Mouse (Mus musculus) neural tube, embryonic 11.5 days (tissue): ENCODE data around the gene Pard6a. TPM values are rescaled to one million over a fixed set of nuclear protein-coding genes. Genes with fewer than 3 reads are reported as not detected.

Source experiments
- ATAC-seq: fragments of 200-750 bp; cut with Nextera tagmentation; 2 replicates; pipeline ENCODE4 v1.8.0; 2017; ENCODE audit warnings: moderate number of reproducible peaks, mild to moderate bottlenecking, moderate TSS enrichment, moderate library complexity; ENCODE audit not compliant: insufficient read depth, low FRiP score, low TSS enrichment
- DNase-seq: peaks from one replicate; pipeline ENCODE4 v3.0.0-alpha.2; 2015; ENCODE audit warnings: low spot score
- H3K27ac ChIP-seq: fragments of 300-500 bp; sonication (generic); 2 replicates; pipeline ENCODE4 v1.5.1; 2014; ENCODE audit warnings: low read depth, mild to moderate bottlenecking, low read length
- H3K27me3 ChIP-seq: fragments of 300-500 bp; sonication (generic); 2 replicates; pipeline ENCODE4 v1.6.1; 2014; ENCODE audit warnings: mild to moderate bottlenecking, low read length, mixed read lengths; ENCODE audit not compliant: control insufficient read depth, insufficient read depth
- H3K36me3 ChIP-seq: fragments of 300-500 bp; sonication (generic); 2 replicates; pipeline ENCODE4 v1.6.1; 2014; ENCODE audit warnings: mild to moderate bottlenecking, low read length, moderate library complexity, mixed read lengths; ENCODE audit not compliant: control insufficient read depth, insufficient read depth
- H3K4me1 ChIP-seq: fragments of 300-500 bp; sonication (generic); 2 replicates; pipeline ENCODE4 v1.6.1; 2014; ENCODE audit warnings: low read length, mixed read lengths; ENCODE audit not compliant: control insufficient read depth, insufficient read depth
- H3K4me2 ChIP-seq: fragments of 300-500 bp; sonication (generic); 2 replicates; pipeline ENCODE4 v1.6.1; 2014; ENCODE audit warnings: low read depth, mild to moderate bottlenecking, moderate library complexity
- H3K4me3 ChIP-seq: fragments of 300-500 bp; sonication (generic); 2 replicates; pipeline ENCODE4 v1.5.1; 2014; ENCODE audit warnings: low read depth, low read length
- H3K9ac ChIP-seq: fragments of 300-500 bp; sonication (generic); 2 replicates; pipeline ENCODE4 v1.6.1; 2014; ENCODE audit warnings: mild to moderate bottlenecking, low read length
- H3K9me3 ChIP-seq: fragments of 300-500 bp; sonication (generic); 2 replicates; pipeline ENCODE4 v1.6.1; 2016; ENCODE audit warnings: low read length; ENCODE audit not compliant: control insufficient read depth
- WGBS: fragments of 180-500 bp; shearing (Covaris S2); extraction: QIAGEN DNeasy Blood & Tissue Kit; methylation state at CpG from one replicate; pipeline ENCODE4 v1.1.7; 2014; 5-methylcytosine and 5-hydroxymethylcytosine counted together
- polyA plus RNA-seq: library from polyadenylated mRNA; unstranded; fragments of >200 nt; fragmentation: Nextera tagmentation; extraction: Ambion mirVana; gene quantifications from 2 replicates; pipeline ENCODE4 v1.2.1, GENCODE M21; 2014

Pard6a gene
- polyA plus RNA-seq, 1 experiment from 2014 or later = 23.1 TPM

DNA sequence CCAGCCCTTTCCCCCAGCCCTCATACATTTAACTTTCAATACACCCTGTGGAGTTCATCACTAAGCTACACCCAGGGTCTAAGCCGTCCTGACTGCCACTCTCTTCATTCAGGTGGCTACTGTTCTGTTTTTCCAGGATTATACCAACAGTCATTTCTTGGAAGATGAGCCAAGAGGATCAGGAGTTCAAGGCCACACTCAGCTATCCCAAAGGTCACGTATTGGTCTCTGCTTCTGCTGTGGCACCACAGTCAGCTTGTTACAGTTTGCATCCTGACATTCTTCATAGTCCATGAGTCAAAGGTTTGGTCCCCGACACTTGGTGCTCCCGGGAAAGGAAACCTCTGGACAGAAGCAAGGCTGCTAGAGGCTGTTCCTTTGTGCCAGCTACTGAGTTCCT, 18.7 kb downstream of the Pard6a start:
- DNase-seq = no peak
- no peaks in the 10 kb centered on the region for H3K9me3 ChIP-seq
- WGBS = 89% methylated on average over 4 of the region's 4 CpGs
- peaks cover 5% of the 10 kb centered on the region for H3K36me3 ChIP-seq
- no peak overlapping the region for H3K4me3 ChIP-seq
- H3K4me1 ChIP-seq = no peaks in the 10 kb centered on the region
- no peak for ATAC-seq
- no peak overlapping the region for H3K4me2 ChIP-seq
- no peaks in the 10 kb centered on the region for H3K27me3 ChIP-seq
- no peak overlapping the region for H3K27ac ChIP-seq
- no peak overlapping the region for H3K9ac ChIP-seq

DNA sequence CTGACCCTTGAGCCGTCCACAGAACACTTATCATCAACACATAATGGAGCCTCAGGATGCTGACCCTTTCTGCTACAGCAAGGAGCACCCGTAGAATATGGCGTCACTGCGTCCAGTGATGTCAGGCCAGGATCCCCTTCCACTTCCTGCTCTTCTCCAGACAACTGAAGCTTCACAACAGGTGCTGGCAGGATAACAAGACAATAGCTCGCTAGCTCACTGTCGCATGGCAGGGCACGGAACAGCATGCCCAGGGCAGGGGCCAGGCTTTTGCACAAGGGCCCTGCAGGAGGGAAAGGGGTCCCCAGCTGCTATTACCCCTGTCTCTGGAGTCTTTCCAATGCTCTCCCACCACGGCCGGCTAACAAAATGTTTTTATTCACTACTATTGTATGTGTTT, 21.9 kb downstream of the Pard6a start:
- DNase-seq (no peak), ATAC-seq (no peak)
- no peaks in the 10 kb centered on the region for H3K9me3 ChIP-seq
- no peak overlapping the region for H3K4me2 ChIP-seq
- H3K27me3 ChIP-seq = no peaks in the 10 kb centered on the region
- H3K4me3 ChIP-seq = no peak overlapping the region
- no peak overlapping the region for H3K27ac ChIP-seq
- H3K4me1 ChIP-seq = no peaks in the 10 kb centered on the region
- H3K9ac ChIP-seq = no peak overlapping the region
- H3K36me3 ChIP-seq = no peaks in the 10 kb centered on the region
- WGBS = 94% methylated on average over 9 of the region's 9 CpGs

DNA sequence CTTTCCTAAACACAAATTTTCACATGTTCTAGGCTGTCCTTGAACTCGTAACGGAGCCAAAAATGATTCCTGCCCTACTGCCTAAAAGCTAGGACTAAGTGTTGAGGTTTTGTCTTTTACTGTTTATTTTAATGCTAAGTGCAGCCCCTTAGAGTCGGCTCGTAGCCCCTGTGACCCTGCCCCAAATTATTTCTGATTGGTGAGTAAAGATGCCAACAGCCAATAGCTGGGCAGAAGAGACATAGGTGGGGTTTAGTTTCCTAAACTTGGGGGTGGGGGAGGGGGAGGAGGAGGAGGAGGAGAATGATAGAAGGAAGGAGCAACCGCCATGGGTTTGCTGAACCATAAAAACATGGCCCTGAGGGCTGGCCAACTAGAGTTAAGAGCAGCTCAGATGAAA, 24.8 kb downstream of the Pard6a start:
- no peaks in the 10 kb centered on the region for H3K9me3 ChIP-seq
- H3K4me3 ChIP-seq = no peak overlapping the region
- H3K27ac ChIP-seq = no peak overlapping the region
- DNase-seq = no peak
- no peaks in the 10 kb centered on the region for H3K36me3 ChIP-seq
- H3K9ac ChIP-seq = no peak overlapping the region
- no peak for ATAC-seq
- 85% methylated on average over 5 of the region's 5 CpGs for WGBS
- no peak overlapping the region for H3K4me2 ChIP-seq
- no peaks in the 10 kb centered on the region for H3K27me3 ChIP-seq
- H3K4me1 ChIP-seq = no peaks in the 10 kb centered on the region

DNA sequence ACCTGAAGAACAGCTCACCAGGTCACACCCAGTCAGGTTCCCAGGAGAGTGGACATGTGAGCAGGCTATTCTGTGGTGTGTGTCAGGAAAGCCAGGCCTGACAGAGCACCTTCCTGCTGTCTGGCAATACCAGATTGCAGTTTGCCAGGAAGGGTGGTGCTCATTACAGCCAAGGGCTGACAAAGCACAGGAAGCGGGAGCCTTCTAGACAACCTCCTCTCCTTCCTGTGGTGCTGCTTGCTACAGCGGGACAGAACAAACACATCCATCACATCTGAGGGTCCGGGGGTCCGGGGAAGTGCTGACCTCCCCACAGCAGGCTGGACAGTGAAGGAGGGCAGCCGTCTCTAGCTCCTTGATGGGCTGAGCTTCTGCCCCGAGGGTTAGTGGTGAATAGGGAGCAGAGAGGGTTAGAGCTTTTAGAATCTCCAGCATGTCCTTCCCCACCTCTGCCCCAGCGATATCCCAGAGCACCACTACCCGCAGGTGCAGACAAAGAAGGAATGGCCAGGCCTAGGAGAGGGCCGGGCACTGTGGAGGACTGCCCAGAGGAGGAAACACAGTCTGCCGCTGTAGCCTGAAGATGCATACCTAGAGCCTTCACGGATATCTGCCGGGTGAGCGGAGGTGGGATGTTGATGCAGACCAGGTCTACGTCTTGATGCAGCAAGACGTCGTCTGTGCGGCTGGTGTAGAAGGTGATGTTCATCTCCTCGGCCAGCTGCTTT, 26.6 kb downstream of the Pard6a start:
- 81% methylated on average over 18 of the region's 18 CpGs for WGBS
- no peak overlapping the region for H3K4me2 ChIP-seq
- H3K4me3 ChIP-seq = no peak overlapping the region
- ATAC-seq = no peak
- H3K4me1 ChIP-seq = no peaks in the 10 kb centered on the region
- H3K27ac ChIP-seq = no peak overlapping the region
- no peaks in the 10 kb centered on the region for H3K36me3 ChIP-seq
- H3K27me3 ChIP-seq = no peaks in the 10 kb centered on the region
- no peaks in the 10 kb centered on the region for H3K9me3 ChIP-seq
- DNase-seq = no peak
- no peak overlapping the region for H3K9ac ChIP-seq

DNA sequence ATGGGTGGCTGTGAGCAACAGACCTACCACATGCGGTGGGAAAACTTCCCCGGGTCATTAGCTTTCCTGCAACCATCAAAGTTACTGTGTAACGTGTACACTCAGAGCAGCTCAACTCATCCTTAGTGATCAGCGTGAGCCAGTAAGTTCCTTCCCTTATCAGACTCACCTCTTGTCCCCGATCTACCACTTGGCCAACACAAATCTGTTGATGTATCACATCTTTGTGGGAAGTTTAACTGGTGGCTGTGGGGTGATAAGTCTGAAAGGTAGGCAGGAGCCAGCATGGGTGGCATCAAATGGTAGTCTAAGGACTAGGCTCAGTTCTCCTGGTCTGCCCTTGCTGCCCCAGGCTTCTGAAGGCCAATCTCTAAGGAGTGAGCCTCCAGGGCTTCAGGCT, 31.2 kb downstream of the Pard6a start:
- H3K4me1 ChIP-seq = no peaks in the 10 kb centered on the region
- H3K27me3 ChIP-seq = no peaks in the 10 kb centered on the region
- H3K9me3 ChIP-seq = no peaks in the 10 kb centered on the region
- ATAC-seq = no peak
- H3K4me2 ChIP-seq = no peak overlapping the region
- H3K36me3 ChIP-seq = no peaks in the 10 kb centered on the region
- WGBS = 90% methylated on average over 5 of the region's 5 CpGs
- no peak overlapping the region for H3K9ac ChIP-seq
- DNase-seq = no peak
- H3K4me3 ChIP-seq = no peak overlapping the region
- no peak overlapping the region for H3K27ac ChIP-seq

DNA sequence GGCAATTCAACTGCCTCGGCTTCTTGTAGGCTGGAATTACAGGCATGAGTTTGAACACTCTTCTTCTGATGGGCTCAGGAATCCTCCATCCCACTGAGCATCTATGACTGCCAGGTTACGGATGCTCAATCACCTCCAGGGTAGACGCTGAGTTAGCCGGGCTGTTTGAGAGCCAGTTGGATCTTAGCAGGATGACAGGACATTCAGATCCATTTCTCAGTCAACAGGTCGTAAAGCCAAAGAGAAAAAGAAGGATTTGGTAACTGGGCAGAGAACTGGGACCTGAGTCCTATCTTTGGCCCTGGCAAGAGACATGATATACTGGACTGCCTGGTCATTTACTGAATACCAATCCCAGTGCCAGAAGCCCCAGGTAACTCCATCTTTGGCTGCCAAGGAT, 38.3 kb downstream of the Pard6a start:
- Histone ChIP-seq H3K27ac (no peak overlapping the region), H3K27me3 (no peaks in the 10 kb centered on the region), H3K36me3 (no peaks in the 10 kb centered on the region), H3K4me2 (no peak overlapping the region), H3K9ac (no peak overlapping the region), H3K4me3 (no peak overlapping the region), H3K4me1 (no peaks in the 10 kb centered on the region), H3K9me3 (no peaks in the 10 kb centered on the region)
- DNase-seq (no peak), ATAC-seq (no peak)
- 92% methylated on average over 5 of the region's 5 CpGs for WGBS

DNA sequence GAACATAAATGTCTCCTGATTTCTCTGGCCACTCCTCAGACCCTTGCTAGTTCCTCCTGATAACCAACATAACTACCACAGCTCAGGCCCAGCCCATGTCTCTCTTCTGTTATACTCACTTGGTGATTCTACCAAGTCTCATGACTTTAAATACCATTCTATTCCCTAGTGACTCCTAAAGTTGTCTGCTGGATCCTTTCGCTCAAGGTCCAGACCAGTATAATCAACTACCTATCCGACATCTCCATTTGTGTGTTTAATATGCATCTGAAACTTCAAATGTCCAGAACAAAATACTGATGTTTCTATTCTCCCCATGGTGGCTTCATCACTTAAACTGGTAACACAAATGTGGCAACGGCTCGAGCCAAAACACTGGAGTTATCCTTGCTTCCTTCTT, 42.4 kb downstream of the Pard6a start:
- Histone ChIP-seq H3K9me3 (no peaks in the 10 kb centered on the region), H3K27me3 (no peaks in the 10 kb centered on the region), H3K4me1 (no peaks in the 10 kb centered on the region), H3K4me3 (no peak overlapping the region), H3K4me2 (no peak overlapping the region), H3K27ac (no peak overlapping the region), H3K36me3 (no peaks in the 10 kb centered on the region), H3K9ac (no peak overlapping the region)
- DNase-seq (no peak), ATAC-seq (no peak)
- WGBS = 87% methylated on average over 4 of the region's 4 CpGs

DNA sequence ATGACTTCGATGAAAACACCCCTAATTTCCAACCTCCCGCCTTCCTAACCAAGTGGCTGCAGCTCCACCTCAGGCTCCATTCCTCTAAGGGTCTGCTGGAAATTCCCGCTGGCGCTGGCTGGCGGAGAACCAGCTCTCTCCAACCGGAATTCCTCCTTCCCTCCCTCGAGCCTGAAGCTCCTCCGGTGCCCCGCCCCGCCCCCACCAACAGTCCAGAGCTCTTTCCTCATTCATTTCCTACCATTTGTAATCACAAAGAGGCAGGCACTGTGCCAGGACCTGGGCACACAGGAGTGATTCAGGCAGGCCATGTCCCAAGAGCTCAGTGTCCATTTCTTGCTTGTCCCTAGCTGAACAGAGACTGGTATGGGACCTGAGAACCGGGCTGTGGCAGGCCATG, 49.7 kb downstream of the Pard6a start:
- no peaks in the 10 kb centered on the region for H3K27me3 ChIP-seq
- H3K9ac ChIP-seq = no peak overlapping the region
- ATAC-seq (no peak), DNase-seq (peak; percentile 40)
- peak overlapping the region; percentile 7; the same call in 1 of the 2 replicates for H3K4me2 ChIP-seq
- H3K27ac ChIP-seq = no peak overlapping the region
- H3K36me3 ChIP-seq = no peaks in the 10 kb centered on the region
- H3K9me3 ChIP-seq = no peaks in the 10 kb centered on the region
- peaks cover 3% of the 10 kb centered on the region; the same call in 1 of the 2 replicates for H3K4me1 ChIP-seq
- WGBS = 12% methylated on average over 11 of the region's 11 CpGs
- no peak overlapping the region for H3K4me3 ChIP-seq
